ENCODE assay signal across 23 mouse cellular contexts in the genomic region with DNA sequence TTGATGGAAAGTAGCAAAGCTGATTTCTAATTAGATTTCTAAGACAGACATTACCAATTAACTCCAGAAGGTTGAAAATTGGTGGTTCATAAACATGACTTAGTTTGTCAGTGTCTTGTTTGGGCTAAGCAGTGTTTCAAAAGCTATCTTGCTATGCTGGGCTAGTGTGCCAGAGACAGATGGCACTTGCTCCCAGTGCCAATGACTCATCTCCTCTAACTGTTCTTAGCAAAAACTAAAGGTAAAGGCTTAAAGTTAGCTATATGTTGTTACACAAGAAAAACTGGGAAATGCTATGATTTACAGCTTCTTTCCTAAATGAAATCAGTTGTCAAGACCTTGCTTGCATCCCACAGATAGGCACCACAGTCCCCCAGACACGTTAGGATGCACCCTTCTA.
A peak's percentile ranks its signal among the peaks of the same experiment; 100 is the strongest.
DNase-seq lines count a peak whose midpoint lies in the region; ATAC-seq lines count a peak whose summit lies in the region.
"Had no signal": no experiment of that assay in that cellular context is flagged by ENCODE, and none has a peak within 500 bp of the region (broad histone marks: within the 10 kb centered on the region; RNA-seq: fewer than 3 reads in every experiment).

No protein-coding gene starts in this region.

- peak; percentile 98 for ATAC-seq in frontal cortex, adult (ENCODE audit: low TSS enrichment)
- no peak for ATAC-seq in erythroid progenitor cell, adult 5-6 weeks (replicated peaks; ENCODE audit: low FRiP score, poor library complexity, severe bottlenecking)
- ATAC-seq: activated CD4-positive, CD25-positive, alpha-beta regulatory T cell, adult 4 months; CD4-positive, CD25-positive, alpha-beta regulatory T cell, adult 4 months; forebrain, embryonic 14.5 days; forebrain, postnatal 0 days; hindbrain, postnatal 0 days; inflammation-experienced regulatory T-cells, adult 6 months had no signal

- no peak for DNase-seq in frontal cortex, postnatal 14 days (ENCODE audit: low spot score in 2 of 2)
- DNase-seq in right cerebral cortex, adult 18-20 months = peak; percentile 9
- no peak for DNase-seq in right cerebral cortex, postnatal 14 days
- peak; percentile 13 for DNase-seq in NIH3T3 (ENCODE audit: low read depth)
- DNase-seq in heart, adult 8-10 months (ENCODE audit: low spot score) = no peak
- DNase-seq: adrenal gland, adult 8-10 months; adrenal gland, postnatal 25 days; B cell, adult 2 months; cerebellum, adult 18-20 months; cerebellum, adult 9-10 months; cerebellum, postnatal 14 days; forebrain, postnatal 0 days; gastrocnemius, postnatal 25 days; heart, adult 18-20 months; heart, postnatal 14 days; heart, postnatal 4 days had no signal

Comparison
In these comparisons a context has a peak if more than half of its experiments do, and no peak if none do; other contexts are left out.
1. DNase-seq: peak in right cerebral cortex, adult 18-20 months (single experiment) and NIH3T3 (single experiment); none in frontal cortex, postnatal 14 days (0 of 2), right cerebral cortex, postnatal 14 days (single experiment) and heart, adult 8-10 months (single experiment).